Mouse (Mus musculus) thymus, adult 2 months (tissue): Measurements from ENCODE around the gene Gm10318.

Source experiments
- CTCF ChIP-seq: fragments of 200-500 bp; IDR thresholded peaks from 2 replicates; pipeline ENCODE4 v1.5.1; 2012; ENCODE audit warnings: mild to moderate bottlenecking, control low read depth, low read length, moderate library complexity, borderline replicate concordance; ENCODE audit not compliant: control insufficient read depth, poor library complexity, insufficient read depth; ENCODE audit errors: extremely low read depth
- POLR2A ChIP-seq: fragments of 200-500 bp; IDR thresholded peaks from 2 replicates; pipeline ENCODE4 v1.6.1; 2012; ENCODE audit warnings: mild to moderate bottlenecking, low read length, control low read depth, moderate library complexity; ENCODE audit not compliant: control insufficient read depth, poor library complexity, insufficient read depth; ENCODE audit errors: extremely low read depth

GRCm38 (mm10) chr10:77815514-77815913 is 37.1 kb upstream of the Gm10318 start:
- no peak for TF ChIP-seq CTCF
- no peak for TF ChIP-seq POLR2A
